In the genomic region with DNA sequence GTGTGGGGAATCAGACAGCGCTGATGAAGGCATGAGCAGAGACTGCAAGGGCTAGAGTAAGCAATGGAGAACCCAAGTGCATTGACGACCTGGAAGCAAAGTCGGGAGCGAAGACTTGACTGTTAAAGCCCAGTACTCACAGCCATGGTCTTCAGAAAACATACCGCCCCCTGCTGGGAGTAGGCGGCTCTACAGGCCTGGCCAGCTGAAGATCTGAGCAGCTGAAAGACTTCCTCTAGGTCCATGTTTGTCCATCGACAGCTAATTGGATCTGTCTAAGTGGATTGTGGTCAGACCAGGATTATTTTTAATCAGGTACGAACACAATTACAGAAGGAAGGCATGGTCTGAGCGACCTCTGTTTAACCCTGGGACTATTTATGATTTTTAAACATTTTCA, we compare ENCODE assay signal across 9 mouse cellular contexts.
DNase-seq lines count a peak whose midpoint lies in the region; ATAC-seq lines count a peak whose summit lies in the region.
"Had no signal": no experiment of that assay in that cellular context is flagged by ENCODE, and none has a peak within 500 bp of the region (broad histone marks: within the 10 kb centered on the region; RNA-seq: fewer than 3 reads in every experiment).

No protein-coding gene starts in this region.

- H3K27ac ChIP-seq in liver, embryonic 12.5 days = no peak overlapping the region
- H3K27ac ChIP-seq in liver, embryonic 11.5 days (ENCODE audit: low read depth, low read length) = no peak overlapping the region
- H3K27ac ChIP-seq: limb, embryonic 13.5 days had no signal

- H3K9me3 ChIP-seq in liver, embryonic 12.5 days (replicated peaks) = no peaks in the 10 kb centered on the region
- no peaks in the 10 kb centered on the region for H3K9me3 ChIP-seq in liver, embryonic 11.5 days (ENCODE audit: control insufficient read depth, low read length)
- H3K9me3 ChIP-seq: limb, embryonic 13.5 days had no signal

- H3K4me2 ChIP-seq in liver, embryonic 12.5 days = no peak overlapping the region
- no peak overlapping the region for H3K4me2 ChIP-seq in liver, embryonic 11.5 days
- H3K4me2 ChIP-seq: limb, embryonic 13.5 days had no signal

- WGBS in liver, embryonic 12.5 days (ENCODE audit: insufficient replicate concordance) = 58% methylated on average over 9 of the region's 9 CpGs
- WGBS in liver, embryonic 11.5 days = 66% methylated on average over 9 of the region's 9 CpGs

- no peaks in the 10 kb centered on the region for H3K4me1 ChIP-seq in liver, embryonic 12.5 days
- H3K4me1 ChIP-seq in liver, embryonic 11.5 days (replicated peaks; ENCODE audit: control insufficient read depth, insufficient read depth, low read length) = no peaks in the 10 kb centered on the region

- H3K4me3 ChIP-seq in liver, embryonic 12.5 days = no peak overlapping the region
- H3K4me3 ChIP-seq in liver, embryonic 11.5 days (ENCODE audit: low read depth, low read length) = no peak overlapping the region
- H3K4me3 ChIP-seq: limb, embryonic 13.5 days had no signal

- DNase-seq in embryo, embryonic 10.5 days (ENCODE audit: low spot score) = peak; percentile 39
- DNase-seq in embryo, embryonic 9.5 days (ENCODE audit: extremely low spot score) = no peak
- peak; percentile 53 for DNase-seq in liver
- DNase-seq in adrenal gland, postnatal 36 days = peak; percentile 55 to 61
- no peak for DNase-seq in liver, embryonic 11.5 days (ENCODE audit: low spot score)

- ATAC-seq in liver, embryonic 12.5 days = no peak
- 0 out of 2 replicates have a peak, but pooled peaks have one; percentile 44 for ATAC-seq in liver, embryonic 11.5 days (replicated peaks; ENCODE audit: low FRiP score)
- ATAC-seq in megakaryocyte, adult 5-6 weeks (ENCODE audit: poor library complexity, severe bottlenecking) = no peak
- ATAC-seq in monocyte, adult 5-6 weeks (replicated peaks; ENCODE audit: insufficient number of reproducible peaks, low FRiP score, low TSS enrichment, poor library complexity, severe bottlenecking) = no peak

- no peaks in the 10 kb centered on the region for H3K27me3 ChIP-seq in liver, embryonic 12.5 days (replicated peaks)
- no peaks in the 10 kb centered on the region for H3K27me3 ChIP-seq in liver, embryonic 11.5 days (replicated peaks; ENCODE audit: control insufficient read depth, insufficient read depth, low read length)

- no peak overlapping the region for H3K9ac ChIP-seq in liver, embryonic 12.5 days
- H3K9ac ChIP-seq in liver, embryonic 11.5 days (ENCODE audit: low read depth, low read length) = no peak overlapping the region
- H3K9ac ChIP-seq: limb, embryonic 13.5 days had no signal

- no peaks in the 10 kb centered on the region for H3K36me3 ChIP-seq in liver, embryonic 12.5 days
- no peaks in the 10 kb centered on the region for H3K36me3 ChIP-seq in liver, embryonic 11.5 days (ENCODE audit: control insufficient read depth, insufficient read depth, low read length)
- H3K36me3 ChIP-seq: limb, embryonic 13.5 days had no signal

Comparison
In these comparisons a context has a peak if more than half of its experiments do, and no peak if none do; other contexts are left out.
1. DNase-seq: peak in embryo, embryonic 10.5 days (single experiment), liver (single experiment) and adrenal gland, postnatal 36 days (2 of 2); none in embryo, embryonic 9.5 days (single experiment) and liver, embryonic 11.5 days (single experiment).